Comparison of ENCODE assay signal across 8 mouse cellular contexts in the genomic region with DNA sequence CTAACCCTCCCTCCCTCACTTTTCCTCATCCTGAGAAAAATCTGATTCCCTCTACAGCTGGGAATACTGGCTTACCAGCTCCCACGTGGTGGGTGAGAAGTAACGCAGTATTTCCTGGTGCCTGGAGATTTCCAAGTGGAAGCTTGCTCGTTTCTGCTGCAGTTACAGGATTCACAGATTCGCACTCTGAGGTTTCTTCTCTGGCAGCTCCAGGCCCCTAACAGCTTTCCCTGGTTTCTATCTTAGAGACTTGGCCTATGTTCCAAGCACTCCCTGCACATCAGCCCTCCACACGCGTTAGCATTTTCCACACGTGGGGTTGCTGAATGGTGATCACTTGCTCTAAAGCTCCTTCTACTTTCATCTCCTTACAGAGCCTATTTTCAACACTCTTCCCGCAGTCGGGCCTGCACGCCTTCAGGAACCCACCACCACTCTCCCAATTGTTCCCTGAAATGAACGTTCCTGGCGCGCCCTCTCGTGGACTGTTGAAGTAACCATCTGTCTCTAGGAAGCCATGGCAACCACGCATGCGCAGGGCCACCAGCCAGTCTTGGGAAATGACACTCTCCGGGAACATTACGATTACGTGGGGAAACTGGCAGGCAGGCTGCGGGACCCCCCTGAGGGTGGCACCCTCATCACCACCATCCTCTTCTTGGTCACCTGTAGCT. TPM values are rescaled to one million over a fixed set of nuclear protein-coding genes. Genes with fewer than 3 reads are reported as not detected.
A peak's percentile ranks its signal among the peaks of the same experiment; 100 is the strongest.
DNase-seq lines count a peak whose midpoint lies in the region; ATAC-seq and TF ChIP-seq lines count a peak whose summit lies in the region.

No protein-coding gene starts in this region.

- no peaks in the 10 kb centered on the region for H3K4me1 ChIP-seq in intestine, postnatal 0 days (replicated peaks; ENCODE audit: control insufficient read depth, insufficient read depth, low read length)
- H3K4me1 ChIP-seq in midbrain, embryonic 11.5 days (ENCODE audit: control insufficient read depth, insufficient read depth, low read length): peaks cover 8% of the 10 kb centered on the region; the same call in 1 of the 2 replicates

- H3K27ac ChIP-seq in intestine, postnatal 0 days (ENCODE audit: low read depth, low read length): no peak overlapping the region
- no peak overlapping the region for H3K27ac ChIP-seq in midbrain, embryonic 11.5 days (ENCODE audit: low read depth, low read length)

- peak; percentile 98 for TF ChIP-seq CTCF in intestine, postnatal 0 days (IDR thresholded peaks at IDR 0.05; ENCODE audit: low read depth)

- no peak overlapping the region for H3K4me3 ChIP-seq in intestine, postnatal 0 days (ENCODE audit: low read depth, low read length)
- peak overlapping the region; percentile 0; the same call in 1 of the 2 replicates for H3K4me3 ChIP-seq in midbrain, embryonic 11.5 days (ENCODE audit: low read depth, low read length)

- H3K36me3 ChIP-seq in intestine, postnatal 0 days (ENCODE audit: control insufficient read depth, insufficient read depth): no peaks in the 10 kb centered on the region
- no peaks in the 10 kb centered on the region for H3K36me3 ChIP-seq in midbrain, embryonic 11.5 days (ENCODE audit: control insufficient read depth, insufficient read depth, low read length)

- WGBS in intestine, postnatal 0 days: 4% methylated on average over 20 of the region's 20 CpGs
- WGBS in midbrain, embryonic 11.5 days: 7% methylated on average over 20 of the region's 20 CpGs

- peak; percentile 77 for ATAC-seq in granulocyte monocyte progenitor cell, adult 5-6 weeks (replicated peaks; ENCODE audit: poor library complexity, severe bottlenecking)
- peak; percentile 65; the same call in 1 of the 2 replicates for ATAC-seq in intestine, postnatal 0 days
- ATAC-seq in midbrain, embryonic 11.5 days (ENCODE audit: low FRiP score): peak; percentile 82
- no peak for ATAC-seq in erythroblast, adult 5-6 weeks (replicated peaks; ENCODE audit: low FRiP score, poor library complexity, severe bottlenecking)

- intact Hi-C loops in left cerebral cortex, postnatal 36 days (cut with DNase I): loop anchor here (2.0 to 5.0 kb wide), 4 partner anchors 210 to 470 kb away; a partner anchor contains a TSS

- H3K9me3 ChIP-seq in intestine, postnatal 0 days (ENCODE audit: control insufficient read depth): no peaks in the 10 kb centered on the region
- H3K9me3 ChIP-seq in midbrain, embryonic 11.5 days (ENCODE audit: control insufficient read depth, low read length): no peaks in the 10 kb centered on the region

- no peak overlapping the region for H3K9ac ChIP-seq in intestine, postnatal 0 days (ENCODE audit: low read depth, low read length)
- H3K9ac ChIP-seq in midbrain, embryonic 11.5 days (ENCODE audit: low read length): peak overlapping the region; percentile 55

- DNase-seq in adrenal gland, adult 2 months: peak; percentile 90
- DNase-seq in embryo, embryonic 11 days: peak; percentile 96
- peak; percentile 94 to 96 for DNase-seq in left cerebral cortex, postnatal 36 days (ENCODE audit: low spot score in 2 of 2)
- peak; percentile 100 for DNase-seq in midbrain, embryonic 11.5 days (ENCODE audit: low spot score, missing footprints)
- peak; percentile 83 for DNase-seq in skeletal muscle tissue, adult 2 months (ENCODE audit: low read depth, low spot score)

- H3K27me3 ChIP-seq in intestine, postnatal 0 days (replicated peaks; ENCODE audit: control insufficient read depth, insufficient read depth, low read length): no peaks in the 10 kb centered on the region
- H3K27me3 ChIP-seq in midbrain, embryonic 11.5 days (ENCODE audit: control insufficient read depth, insufficient read depth, low read length): no peaks in the 10 kb centered on the region

- peak overlapping the region; percentile 21; the same call in 1 of the 2 replicates for H3K4me2 ChIP-seq in intestine, postnatal 0 days (replicated peaks; ENCODE audit: low read depth)
- peak overlapping the region; percentile 41 for H3K4me2 ChIP-seq in midbrain, embryonic 11.5 days

RNA-seq across cellular contexts. Expression of a gene that starts 10.0 kb away (rescaled TPM):
- 10 to 100 TPM; 13.3 to 24.5 TPM for total RNA-seq in adrenal gland, adult 2 months (2021)
- polyA plus RNA-seq in adrenal gland, adult 2 months (2012; rRNA removed): 6.3 and 6.6 TPM in 2 replicates
- 16.4 and 18.7 TPM in 2 replicates for total RNA-seq in granulocyte monocyte progenitor cell, adult 5-6 weeks (2014; fragmentation: Nextera tagmentation)
- total RNA-seq in granulocyte monocyte progenitor cell, adult 5-6 weeks (2017): 8.9 and 9.8 TPM in 2 replicates
- polyA plus RNA-seq in intestine, postnatal 0 days (2015; fragmentation: Nextera tagmentation; extraction: Ambion mirVana): 10.5 and 11.8 TPM in 2 replicates
- total RNA-seq in left cerebral cortex, postnatal 36 days (2021): 1 to 10 TPM; 6.3 to 7.2 TPM
- polyA plus RNA-seq in midbrain, embryonic 11.5 days (2014; fragmentation: Nextera tagmentation; extraction: Ambion mirVana): 41.2 and 41.6 TPM in 2 replicates
- 0.38 and 0.84 TPM in 2 replicates for total RNA-seq in erythroblast, adult 5-6 weeks (2015; ENCODE audit: low replicate concordance)
- total RNA-seq in erythroblast, adult 5-6 weeks (2017; ENCODE audit: low replicate concordance): 0.42 and 0.68 TPM in 2 replicates
